Mouse (Mus musculus): ENCODE measurements around the gene Plcb3. TPM values are rescaled to one million over a fixed set of nuclear protein-coding genes. Genes with fewer than 3 reads are reported as not detected.

The Plcb3 gene
- total RNA-seq, 4 experiments from 2014 or later: 15.6 to 16.2 (median 15.6) TPM

DNA sequence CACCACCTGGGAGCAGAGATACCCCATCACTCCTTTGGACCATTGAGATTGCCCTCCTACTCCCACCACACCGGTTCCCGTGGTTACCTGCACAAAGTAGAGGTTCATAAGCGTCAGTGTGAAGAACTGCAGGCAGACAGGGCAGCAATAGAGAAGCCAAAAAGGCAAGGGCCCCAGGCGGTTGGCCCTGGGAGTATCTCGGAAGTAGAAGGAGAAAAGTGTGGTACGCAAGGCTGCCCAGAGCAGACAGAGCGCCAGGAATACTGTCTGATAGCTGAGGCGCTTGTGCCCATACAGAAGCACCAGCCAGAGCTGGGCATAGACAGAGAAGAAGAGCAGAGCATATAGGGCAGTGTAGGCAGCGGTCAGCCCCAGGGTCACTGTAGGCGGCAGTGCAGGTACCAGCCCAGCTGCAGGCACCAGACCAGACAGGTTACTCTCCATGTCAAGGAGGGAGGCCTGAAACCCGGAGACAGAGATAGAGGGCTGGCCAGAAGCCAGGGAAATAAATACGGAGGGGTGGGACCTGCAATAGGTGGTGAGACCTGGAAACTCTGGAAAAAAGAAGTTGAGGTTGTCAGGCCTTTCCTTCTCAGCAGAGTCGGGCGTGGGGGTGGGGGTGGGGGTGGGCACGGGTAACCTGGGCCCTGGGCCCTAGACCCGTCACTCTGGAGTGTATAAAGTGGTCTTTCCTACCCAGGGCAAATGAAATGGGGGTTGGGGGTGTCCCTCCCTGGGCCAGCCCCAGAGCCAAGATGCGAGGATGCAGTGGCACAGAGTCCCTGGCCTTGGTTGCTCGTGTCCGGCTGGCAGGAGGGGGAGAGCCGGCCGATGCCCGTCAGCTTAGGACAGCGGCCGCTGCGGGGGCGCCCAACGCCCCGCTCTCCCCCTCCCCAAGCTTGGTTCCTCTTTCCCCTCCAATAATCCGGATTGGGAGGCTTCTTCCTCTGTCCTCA, 35.6 kb downstream of the Plcb3 start:
- no peak for DNase-seq (ENCODE audit: low spot score)

DNA sequence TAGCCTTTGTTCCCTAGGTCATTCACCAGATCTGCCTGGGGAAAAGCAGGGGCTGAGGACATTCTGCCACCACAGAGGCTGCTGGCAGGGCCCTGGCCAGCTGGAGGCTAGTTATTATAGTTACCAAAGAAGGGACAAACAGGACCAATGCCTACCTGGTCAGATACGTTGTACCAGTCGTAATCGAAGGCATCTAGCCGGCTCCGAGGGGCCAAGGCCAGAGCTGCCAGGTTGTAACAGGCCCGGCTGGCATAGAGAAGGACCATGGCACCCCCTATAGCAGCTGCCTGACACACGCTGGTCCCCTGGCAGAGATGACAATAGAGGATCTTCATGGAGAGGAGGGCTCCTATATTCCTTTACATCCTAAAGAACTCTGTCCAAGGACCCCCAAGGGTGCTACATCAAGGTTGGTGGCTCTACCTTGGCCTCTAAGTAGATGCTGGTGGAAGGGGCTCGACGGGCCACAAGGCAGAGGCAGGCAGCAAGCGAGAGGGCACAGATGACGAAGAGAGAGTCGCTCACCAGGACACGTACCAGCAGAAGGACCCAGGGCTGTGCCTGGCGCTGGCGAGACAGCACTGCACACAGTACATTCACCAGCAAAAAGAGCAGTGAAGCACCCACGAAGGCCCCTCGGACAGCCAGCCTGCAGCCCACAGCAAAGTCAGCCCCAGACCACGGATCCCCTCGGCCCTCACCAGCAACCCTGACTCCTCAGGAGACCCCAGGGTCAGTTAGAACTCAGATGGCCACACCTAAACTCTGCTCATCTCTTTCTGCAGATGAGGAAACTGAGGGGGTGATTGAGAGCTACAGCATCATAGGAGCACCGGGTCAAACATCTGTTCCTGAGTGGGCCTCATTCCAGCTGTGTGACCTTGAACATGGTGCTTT, 36.9 kb downstream of the Plcb3 start:
- DNase-seq (ENCODE audit: low spot score): no peak

DNA sequence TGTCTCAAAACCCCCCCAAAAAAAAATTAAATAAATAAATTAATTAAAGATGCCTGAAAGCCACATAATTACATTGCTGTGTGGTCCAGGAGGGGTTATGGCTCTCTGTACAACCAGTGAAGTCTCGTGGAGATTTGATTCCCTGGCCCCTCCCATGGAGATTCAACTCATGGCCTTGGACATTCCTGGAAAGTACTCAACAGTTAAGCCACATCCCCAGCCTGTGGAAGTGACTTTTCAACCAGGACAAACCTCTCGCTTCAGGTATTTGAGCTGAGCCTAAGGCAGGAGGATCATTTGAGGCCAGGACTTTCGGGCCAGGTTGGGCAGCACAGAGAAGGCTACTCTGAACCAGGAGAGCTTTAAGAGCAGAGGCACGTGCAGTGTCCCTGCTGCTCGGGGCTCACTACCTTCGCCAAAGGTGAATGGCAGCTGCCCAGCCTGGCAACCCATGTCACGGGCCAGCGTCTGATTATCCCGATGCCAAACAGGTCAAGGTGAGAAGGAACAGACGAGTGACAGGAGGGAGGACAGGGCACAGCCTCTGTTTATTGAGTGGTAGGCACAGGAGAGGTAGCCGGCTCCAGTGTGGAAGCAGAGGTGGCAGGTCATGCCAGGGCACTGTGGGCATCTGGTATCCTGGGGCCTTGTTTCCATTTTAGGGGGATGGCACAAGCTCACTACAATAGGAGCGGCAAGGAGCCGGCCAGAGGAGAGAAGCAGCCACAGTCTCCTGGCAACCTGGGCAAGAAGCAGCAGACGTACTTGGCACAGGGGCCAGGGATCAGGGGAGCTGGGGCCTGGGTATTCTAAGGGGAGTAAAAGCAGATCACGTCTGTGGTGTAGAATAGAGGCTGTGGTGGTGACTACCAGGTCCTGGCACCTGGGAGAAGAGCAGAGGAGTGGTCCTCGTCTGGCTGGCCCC, 38.5 kb downstream of the Plcb3 start:
- peak; percentile 55 for DNase-seq (ENCODE audit: low spot score)

DNA sequence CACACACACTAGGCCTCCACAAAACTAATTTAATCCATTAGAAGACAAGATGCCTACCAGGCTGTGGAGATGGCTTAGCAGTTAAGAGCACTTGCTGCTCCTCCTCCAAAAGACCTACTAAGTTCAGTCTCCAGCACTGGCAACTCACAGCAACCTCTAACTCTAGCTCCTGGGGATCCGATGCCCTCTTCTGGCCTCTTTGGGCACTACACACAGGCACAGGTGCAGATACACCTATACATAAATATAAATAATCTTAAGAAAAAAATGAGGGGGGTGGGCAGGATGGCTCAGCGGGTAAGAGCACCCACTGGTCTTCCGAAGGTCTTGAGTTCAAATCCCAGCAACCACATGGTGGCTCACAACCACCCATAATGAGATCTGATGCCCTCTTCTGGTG, 40.0 kb downstream of the Plcb3 start:
- no peak for DNase-seq (ENCODE audit: low spot score)

DNA sequence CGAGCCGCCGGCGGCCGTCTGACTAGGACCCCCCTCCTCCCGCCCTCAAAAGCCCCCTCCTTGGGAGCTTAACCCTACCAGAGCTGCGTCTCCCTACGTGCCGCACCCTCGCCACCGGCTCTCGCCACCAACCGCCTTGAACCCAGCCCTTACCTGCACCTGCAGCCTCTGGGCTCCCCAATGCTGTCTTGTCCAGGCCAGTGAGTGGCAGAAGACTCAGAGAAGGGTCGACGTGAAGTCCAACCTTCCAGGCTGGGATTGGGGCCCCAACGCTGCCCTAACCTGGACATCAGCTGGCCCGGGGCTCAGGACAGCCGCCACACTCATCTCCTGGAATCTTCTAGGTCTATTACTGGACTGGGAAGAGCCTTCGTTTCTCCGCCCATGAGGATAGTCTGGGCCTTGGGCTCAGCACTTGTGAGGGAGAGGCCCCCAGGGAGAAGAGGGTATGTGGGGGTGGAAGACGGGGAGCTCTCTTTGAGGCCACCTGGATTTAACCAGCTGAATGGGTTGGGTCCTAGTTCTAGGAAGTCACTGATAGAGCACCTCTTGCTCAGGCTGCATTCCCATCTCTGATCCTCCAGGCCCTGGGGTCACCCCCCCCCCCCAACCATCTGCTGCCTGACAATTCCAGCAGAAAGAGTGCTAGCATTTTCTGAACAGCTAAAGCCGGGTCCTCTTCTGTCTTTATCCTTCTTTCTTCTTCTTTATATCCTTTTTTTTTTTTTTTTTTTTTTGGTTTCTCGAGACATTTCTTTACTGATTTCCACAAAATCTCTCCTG, 41.9 kb downstream of the Plcb3 start, which contains the start of gene Kcnk4:
Gene Kcnk4, minus strand, starts transcription at position 321 of the 783 bp plus-strand sequence.
- DNase-seq (ENCODE audit: low spot score): no peak

DNA sequence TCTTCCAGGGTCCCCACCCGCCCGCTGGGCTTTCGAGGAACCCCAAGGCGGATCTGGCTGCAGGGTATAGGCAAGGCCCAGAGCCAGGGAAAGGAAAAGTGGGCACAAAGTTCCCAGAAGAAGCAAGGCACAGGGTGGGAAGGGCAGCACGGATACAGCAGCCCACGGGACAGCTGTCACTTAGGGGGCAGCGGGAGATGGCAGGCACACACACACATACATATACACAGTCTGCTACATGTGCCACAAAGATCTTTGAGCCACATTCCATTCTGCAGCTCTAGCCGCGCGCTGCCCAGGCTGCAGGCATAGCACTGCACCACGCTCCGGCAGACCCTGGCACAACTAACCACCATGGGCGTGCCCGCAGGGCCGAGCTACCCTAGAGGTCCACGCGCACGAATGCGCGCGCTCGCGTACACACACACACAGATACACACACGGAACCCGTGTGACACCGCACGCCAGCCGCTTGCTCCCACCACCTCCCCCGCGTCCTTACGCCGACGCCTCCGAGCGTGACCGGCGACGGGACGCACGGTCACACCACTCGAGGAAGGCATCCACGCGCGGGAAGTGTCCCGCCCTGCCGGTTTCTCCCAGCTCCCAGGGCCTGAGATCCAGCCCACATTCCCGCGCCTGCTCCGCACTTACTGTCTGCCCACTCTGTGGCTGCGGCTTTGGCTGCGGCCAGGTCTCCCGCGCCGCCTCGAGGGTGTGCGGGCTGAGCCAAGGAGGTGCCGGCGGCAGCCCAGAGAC, 42.7 kb downstream of the Plcb3 start:
- DNase-seq (ENCODE audit: low spot score): no peak

DNA sequence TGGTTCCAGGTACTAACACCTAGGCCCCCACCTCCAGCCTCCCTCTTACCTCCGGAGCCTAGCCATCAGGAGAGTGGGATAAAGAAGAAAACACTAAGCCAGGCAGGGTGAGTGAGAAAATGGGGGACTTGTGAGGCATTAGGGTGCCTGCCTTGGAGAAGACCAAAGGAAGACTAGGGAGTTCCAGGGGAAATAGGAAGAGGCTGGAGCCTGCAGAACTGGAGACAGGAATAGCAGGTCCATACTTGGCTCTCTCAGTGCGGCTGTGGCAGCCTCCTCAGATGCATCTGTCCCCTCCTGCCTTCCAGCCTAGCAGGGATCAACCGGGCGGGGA, 43.2 kb downstream of the Plcb3 start:
- no peak for DNase-seq (ENCODE audit: low spot score)

DNA sequence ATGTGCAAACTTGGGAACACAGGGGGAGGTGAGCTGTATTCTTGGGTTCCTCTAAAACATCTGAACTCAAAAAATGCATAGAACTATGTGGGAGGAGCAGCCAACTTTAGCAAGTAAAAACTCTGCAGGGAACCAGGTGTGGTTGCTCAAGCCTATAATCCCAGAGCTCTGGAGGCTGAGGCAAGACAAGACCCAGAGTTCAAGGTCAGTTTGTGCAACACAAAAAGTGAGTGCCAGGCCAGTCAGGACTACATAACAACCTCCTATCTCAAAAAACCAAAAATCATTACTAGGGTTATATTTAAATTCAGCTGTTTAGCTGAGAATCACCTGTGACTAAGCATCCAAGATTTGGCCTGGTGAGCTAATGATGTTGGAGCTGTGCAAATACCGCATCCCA, 44.3 kb downstream of the Plcb3 start:
- DNase-seq (ENCODE audit: low spot score): no peak

DNA sequence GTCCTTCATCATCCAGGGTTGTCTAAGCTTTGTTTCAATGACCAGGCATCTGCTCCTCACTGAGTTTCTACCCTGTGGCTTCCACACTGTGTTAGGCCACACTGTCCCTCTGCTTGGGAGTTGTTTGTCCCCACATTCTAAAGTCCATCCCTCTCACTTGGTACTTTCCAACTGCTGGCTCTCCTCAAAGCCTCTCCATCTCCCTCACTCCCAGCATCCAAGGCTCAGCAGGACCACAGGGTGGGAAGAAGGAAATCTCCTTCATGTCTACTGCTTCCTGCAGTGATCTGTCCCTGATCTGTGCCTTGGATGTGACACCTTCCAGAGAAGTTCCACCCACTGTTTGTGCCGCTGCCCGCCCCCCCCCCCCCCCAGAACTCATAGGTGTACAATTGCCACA, 45.3 kb downstream of the Plcb3 start:
- no peak for DNase-seq (ENCODE audit: low spot score)

DNA sequence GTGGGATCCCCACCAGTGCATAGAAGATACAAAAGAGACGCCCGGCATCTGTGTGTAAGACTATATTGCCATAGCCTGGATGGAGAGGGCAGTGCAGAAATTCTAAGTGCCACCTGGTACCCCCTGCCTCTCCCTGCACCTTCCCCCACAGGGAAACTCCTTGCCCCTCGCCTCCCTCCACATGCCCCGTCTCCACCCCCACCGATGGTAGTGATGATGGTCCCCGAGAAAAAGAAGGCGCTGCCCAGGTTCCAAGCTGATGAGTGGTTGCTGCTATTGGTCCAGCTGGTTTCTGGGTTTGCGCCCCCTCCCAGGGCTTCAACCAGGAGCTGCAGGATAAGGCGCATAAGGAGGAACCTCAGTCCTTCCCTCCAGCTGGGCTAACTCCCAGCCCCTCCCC, 48.2 kb downstream of the Plcb3 start:
- no peak for DNase-seq (ENCODE audit: low spot score)

DNA sequence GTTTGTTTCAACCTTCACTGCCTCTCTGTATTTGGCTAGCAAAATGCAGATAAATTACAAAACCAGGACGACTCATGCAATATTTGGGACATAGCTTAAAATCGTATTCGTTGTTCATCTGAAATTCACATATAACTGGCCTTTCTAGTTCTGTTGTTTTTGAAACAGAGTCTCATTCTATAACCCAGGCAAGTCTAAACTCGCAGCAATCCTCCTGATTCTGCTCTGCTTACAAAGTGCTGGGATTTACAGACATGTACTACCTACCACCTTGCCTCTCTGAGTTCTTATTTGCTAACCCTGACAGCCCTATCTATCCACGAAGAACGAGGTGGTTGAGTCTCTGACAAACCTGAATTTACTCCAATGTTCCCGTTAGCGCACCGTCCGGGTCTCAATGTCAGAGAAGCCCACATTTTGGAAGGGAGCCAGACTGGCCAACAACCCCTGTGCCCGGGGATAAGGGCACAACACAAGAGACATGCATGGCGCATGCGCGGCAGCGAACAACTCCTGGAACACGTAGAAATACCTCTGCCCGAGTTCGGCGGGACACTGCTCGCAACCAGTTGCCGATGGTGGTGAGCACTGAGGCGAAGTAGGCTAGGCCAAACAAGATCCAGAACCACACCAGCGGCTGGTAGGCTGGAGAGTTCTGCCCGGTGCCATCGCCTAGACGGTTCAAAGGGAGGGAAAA, 49.6 kb downstream of the Plcb3 start:
- DNase-seq (ENCODE audit: low spot score): no peak

DNA sequence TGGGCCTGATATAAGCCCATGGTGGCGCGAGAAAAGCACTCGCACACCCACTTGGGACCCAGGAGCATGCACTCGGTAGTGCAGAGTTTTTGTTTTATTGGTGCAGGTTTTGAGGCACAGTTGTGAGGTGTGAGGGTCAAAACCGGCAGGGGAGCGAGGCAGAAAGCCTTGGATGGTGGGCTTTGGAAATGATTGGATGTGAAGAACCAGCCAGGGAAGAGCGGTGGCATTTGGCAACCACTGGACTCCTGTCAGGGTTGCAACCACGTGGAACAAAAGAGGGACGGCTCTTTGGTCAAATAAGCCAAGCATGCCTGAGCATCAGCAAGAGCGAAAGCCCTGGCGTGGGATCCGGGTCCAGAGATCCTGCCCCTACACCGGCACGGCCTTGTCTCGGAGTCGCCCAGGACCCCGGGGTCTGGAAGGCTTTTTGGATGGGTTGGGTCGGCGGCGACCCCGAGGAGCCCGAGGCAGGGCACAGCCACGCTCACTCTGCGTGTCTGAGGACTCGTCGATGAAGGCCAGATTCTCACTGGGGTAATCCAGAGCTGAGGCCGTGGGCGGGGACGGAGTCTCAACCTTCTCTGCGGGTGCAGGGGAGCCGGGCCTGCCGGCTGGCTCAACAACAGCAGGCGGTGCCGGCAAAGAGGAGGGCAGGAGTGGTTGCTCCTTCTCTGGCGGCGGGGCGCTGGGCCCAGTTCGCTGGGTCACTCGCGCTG, 50.5 kb downstream of the Plcb3 start:
- DNase-seq (ENCODE audit: low spot score): no peak

DNA sequence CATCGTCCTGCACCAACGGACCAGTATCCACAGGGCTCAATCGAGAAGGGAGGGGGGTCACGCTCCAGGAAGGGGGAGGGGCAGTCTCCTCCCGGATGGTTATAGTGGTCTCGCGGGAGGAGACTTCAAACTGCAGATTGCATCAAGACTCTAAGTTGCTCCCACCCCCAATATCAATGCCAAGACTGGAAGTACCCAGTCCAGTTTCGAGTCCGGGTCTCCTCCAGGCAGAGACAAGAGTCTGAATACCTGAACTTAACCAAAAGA, 51.0 kb downstream of the Plcb3 start, which contains the start of gene Catsperz:
Gene Catsperz, minus strand, starts transcription at position 74 of the 267 bp plus-strand sequence.
- no peak for DNase-seq (ENCODE audit: low spot score)

DNA sequence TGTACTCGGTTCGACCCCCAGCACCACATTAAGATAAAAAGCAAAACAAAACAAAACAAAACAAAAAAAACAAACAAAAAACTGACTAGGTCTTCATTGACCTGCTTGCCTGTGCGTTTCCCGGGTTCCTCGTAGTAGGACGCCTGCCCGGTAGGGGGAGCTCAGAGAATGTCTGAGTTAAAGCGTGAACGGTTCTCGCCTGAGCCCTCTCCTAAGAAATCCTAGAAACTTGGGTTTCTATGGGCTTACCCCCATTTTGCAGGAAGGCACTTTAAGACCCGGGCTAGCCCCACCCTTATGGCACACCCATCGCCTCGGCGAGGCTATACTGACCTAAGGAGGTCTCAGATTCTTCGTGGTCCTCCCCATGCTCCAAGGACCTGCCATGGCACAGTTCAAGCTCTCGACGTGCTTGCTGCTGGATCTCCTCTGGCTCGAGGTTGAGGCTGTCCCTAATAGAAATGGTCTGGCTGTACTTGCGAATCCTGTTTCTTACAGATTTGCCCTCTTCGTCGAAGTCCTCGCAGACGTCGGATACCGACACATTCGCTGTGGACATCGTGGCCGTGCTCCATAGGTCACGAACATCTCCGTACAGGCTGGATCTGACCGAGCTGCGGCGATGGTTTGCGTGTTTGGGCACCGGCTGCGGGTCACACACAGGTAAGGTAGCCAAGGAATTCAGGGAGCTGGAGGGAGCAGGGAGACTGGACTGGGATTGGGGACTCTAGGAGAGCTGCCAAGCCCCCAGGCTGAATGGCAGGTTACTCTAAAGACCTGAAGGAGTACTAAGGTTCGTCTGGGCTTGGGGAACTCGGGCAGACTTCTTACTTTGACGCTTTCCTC, 51.6 kb downstream of the Plcb3 start:
- peak; percentile 87 for DNase-seq (ENCODE audit: low spot score)

DNA sequence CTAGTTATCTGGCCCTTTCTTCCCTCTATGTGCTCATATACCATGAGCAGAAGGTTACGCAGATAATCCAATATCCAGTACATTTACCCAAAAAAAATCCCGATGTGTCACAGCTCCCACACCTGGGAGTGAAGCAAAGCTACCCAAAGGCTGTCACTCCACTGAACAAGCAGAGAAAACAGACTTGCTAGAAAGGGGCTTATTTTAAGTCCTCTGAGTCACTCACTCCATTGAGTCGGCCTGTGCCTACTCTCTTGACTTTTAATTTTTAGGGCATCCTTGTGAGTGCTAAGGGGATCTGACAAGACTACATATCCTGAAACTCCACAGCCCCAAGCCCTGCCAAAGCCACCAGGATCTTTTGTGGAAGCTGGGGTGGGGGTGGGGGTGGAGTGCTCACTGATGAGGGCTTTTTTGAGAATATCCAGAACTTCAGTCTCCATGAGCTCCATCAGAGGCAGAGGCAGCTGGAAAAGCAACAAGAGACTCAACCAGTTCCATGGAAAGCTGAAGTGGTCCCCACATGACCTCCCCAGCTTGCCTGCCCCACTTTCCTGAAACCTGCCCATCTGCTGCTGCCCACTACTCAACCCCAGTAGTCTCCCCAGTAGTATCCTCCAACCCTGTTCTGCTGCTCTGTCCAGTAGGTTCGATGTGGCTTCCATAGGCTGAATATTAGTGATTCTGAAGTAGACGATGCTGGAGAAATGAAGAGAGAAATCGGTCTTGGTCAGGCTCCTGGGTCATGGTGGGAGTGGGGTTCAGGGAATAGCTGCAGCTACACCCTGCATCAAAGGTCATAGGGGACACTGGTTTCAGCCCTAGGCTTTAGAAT, 53.2 kb downstream of the Plcb3 start:
- DNase-seq (ENCODE audit: low spot score): no peak

DNA sequence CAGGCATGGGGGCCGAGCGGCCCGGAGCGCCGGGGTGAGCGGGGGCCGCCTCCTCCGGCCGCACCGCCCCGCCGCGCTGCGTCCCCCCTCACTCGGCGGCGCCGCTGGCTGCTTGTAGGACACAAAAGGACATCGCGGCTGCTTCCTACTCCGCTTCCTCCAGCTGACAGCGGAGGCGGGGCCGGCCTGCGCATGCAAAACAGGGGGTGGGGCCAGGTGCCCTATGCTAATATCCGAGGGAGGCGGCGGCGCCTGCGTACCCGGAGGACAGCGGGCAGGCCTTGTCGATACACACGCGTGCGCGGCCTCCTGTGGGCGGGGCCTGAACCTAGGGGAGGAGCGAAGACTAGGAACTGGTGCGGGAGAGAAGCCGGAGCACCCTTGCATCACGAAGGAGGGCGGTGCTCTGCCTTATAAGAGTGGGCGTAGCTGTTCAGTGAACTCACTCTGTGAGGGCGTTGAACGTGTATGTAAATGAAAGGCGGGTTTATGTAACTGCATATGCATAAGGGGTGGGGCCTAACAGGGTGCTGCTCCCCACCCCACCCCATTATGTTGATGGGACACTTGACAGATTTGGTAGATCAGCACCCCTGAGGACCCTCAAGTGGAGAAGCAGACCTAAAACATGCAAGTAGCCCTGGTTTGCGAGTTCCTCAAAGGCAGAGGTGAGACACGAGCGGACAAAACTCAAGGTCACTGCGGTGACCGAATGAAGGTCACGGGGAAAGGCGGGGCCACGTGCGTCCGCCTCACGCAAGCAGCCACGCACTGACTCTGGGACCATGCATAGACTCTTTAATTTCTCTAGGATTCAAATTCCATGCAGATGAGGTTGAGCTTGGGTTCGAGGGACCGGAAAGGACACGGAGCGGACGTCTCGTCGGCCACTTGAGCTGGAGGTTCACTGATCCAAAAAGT, 54.4 kb downstream of the Plcb3 start, which contains the start of gene Esrra:
Gene Esrra, minus strand, starts transcription at position 167 of the 921 bp plus-strand sequence.
- DNase-seq (ENCODE audit: low spot score): peak; percentile 100

All from heart, adult 8-10 months (tissue).